Mouse (Mus musculus) liver, adult 2 months (tissue): ENCODE measurements at regions not wholly inside any gene's neighbourhood (a gene's known extent, or its start where the extent isn't known, plus 50 kb on each side); places are given as distances from the start of the nearest gene placed in this dataset.
A peak's percentile ranks its signal among the peaks of the same experiment; 100 is the strongest.

Experiments used
- DNase-seq: peaks from one replicate; pipeline ENCODE4 v3.0.0-alpha.2; 2011; ENCODE audit warnings: low read depth, low spot score; ENCODE audit errors: extremely low read depth
- H3K27ac ChIP-seq: fragments of 200-500 bp; replicated peaks from 2 replicates; pipeline ENCODE4 v1.5.1; 2012; ENCODE audit warnings: low read depth, mild to moderate bottlenecking, control low read depth, inconsistent platforms, low read length; ENCODE audit not compliant: insufficient read depth
- H3K27me3 ChIP-seq: fragments of 200-500 bp; 2 replicates; pipeline ENCODE4 v1.6.1; 2012; ENCODE audit warnings: mild to moderate bottlenecking, moderate library complexity, low read length, inconsistent platforms; ENCODE audit not compliant: control insufficient read depth, insufficient read depth
- H3K36me3 ChIP-seq: fragments of 200-500 bp; 2 replicates; pipeline ENCODE4 v1.6.1; 2012; ENCODE audit warnings: low read length, inconsistent platforms; ENCODE audit not compliant: control insufficient read depth, insufficient read depth
- H3K4me1 ChIP-seq: fragments of 200-500 bp; 2 replicates; pipeline ENCODE4 v1.6.1; 2011; ENCODE audit warnings: low read length; ENCODE audit not compliant: control insufficient read depth, insufficient read depth
- H3K4me3 ChIP-seq: fragments of 200-500 bp; 2 replicates; pipeline ENCODE4 v1.5.1; 2011; ENCODE audit warnings: low read depth, mild to moderate bottlenecking, control low read depth, low read length, moderate library complexity; ENCODE audit not compliant: insufficient read depth
- H3K79me2 ChIP-seq: fragments of 200-500 bp; 2 replicates; pipeline ENCODE4 v1.6.1; 2012; ENCODE audit warnings: inconsistent platforms, mild to moderate bottlenecking, low read length, moderate library complexity; ENCODE audit not compliant: control insufficient read depth, insufficient read depth
- H3K9ac ChIP-seq: fragments of 200-500 bp; 2 replicates; pipeline ENCODE4 v1.6.1; 2012; ENCODE audit warnings: low read depth, mild to moderate bottlenecking, control low read depth, inconsistent platforms, low read length
- CTCF ChIP-seq: fragments of 200-500 bp; IDR thresholded peaks from 2 replicates; pipeline ENCODE4 v1.5.1; 2011; ENCODE audit warnings: low read depth, low read length, control low read depth
- POLR2A ChIP-seq: fragments of 200-500 bp; IDR thresholded peaks from 2 replicates; pipeline ENCODE4 v1.6.1; 2011; ENCODE audit warnings: low read length, control low read depth; ENCODE audit not compliant: insufficient read depth; ENCODE audit errors: extremely low read depth
- WGBS: fragments of 180-500 bp; shearing (Covaris S2); methylation state at CpG from one replicate; pipeline ENCODE4 v1.1.7; 2018; 5-methylcytosine and 5-hydroxymethylcytosine counted together

- no peak overlapping the region for H3K27ac ChIP-seq
- no peaks in the 10 kb centered on the region for H3K4me1 ChIP-seq
- H3K79me2 ChIP-seq, result no peaks in the 10 kb centered on the region
- no peak overlapping the region for H3K4me3 ChIP-seq
- H3K27me3 ChIP-seq, result no peaks in the 10 kb centered on the region
- TF ChIP-seq CTCF (no peak), POLR2A (no peak)
- H3K36me3 ChIP-seq, result no peaks in the 10 kb centered on the region
- H3K9ac ChIP-seq, result no peak overlapping the region
- DNase-seq, result no peak
Observed at GRCm38 (mm10) chr3:60698189-60698588, 225.6 kb downstream of the Mbnl1 start.

GRCm38 (mm10) chr3:60707139-60707538 is 234.5 kb downstream of the Mbnl1 start:
- H3K4me1 ChIP-seq, result no peaks in the 10 kb centered on the region
- H3K4me3 ChIP-seq, result no peak overlapping the region
- no peaks in the 10 kb centered on the region for H3K36me3 ChIP-seq
- 91% methylated on average over 4 of the region's 4 CpGs for WGBS
- H3K9ac ChIP-seq, result no peak overlapping the region
- no peak for DNase-seq
- H3K27me3 ChIP-seq, result no peaks in the 10 kb centered on the region
- TF ChIP-seq CTCF, result no peak
- TF ChIP-seq POLR2A, result no peak
- no peak overlapping the region for H3K27ac ChIP-seq
- H3K79me2 ChIP-seq, result no peaks in the 10 kb centered on the region

GRCm38 (mm10) chr3:60712896-60713295 is 240.3 kb downstream of the Mbnl1 start:
- no peaks in the 10 kb centered on the region for H3K27me3 ChIP-seq
- H3K9ac ChIP-seq, result no peak overlapping the region
- 82% methylated on average over 4 of the region's 4 CpGs for WGBS
- H3K79me2 ChIP-seq, result no peaks in the 10 kb centered on the region
- no peaks in the 10 kb centered on the region for H3K36me3 ChIP-seq
- no peak for DNase-seq
- no peak overlapping the region for H3K27ac ChIP-seq
- TF ChIP-seq POLR2A (no peak), CTCF (no peak)
- H3K4me3 ChIP-seq, result no peak overlapping the region
- no peaks in the 10 kb centered on the region for H3K4me1 ChIP-seq

- Histone ChIP-seq H3K27ac (no peak overlapping the region), H3K36me3 (no peaks in the 10 kb centered on the region), H3K27me3 (no peaks in the 10 kb centered on the region), H3K4me3 (no peak overlapping the region), H3K79me2 (no peaks in the 10 kb centered on the region), H3K4me1 (no peaks in the 10 kb centered on the region), H3K9ac (no peak overlapping the region)
- DNase-seq, result peak; percentile 33
- peak; percentile 34; the same call in 1 of the 2 replicates for TF ChIP-seq CTCF
- TF ChIP-seq POLR2A, result no peak
Observed at GRCm38 (mm10) chr3:60720322-60720721, 247.7 kb downstream of the Mbnl1 start.

GRCm38 (mm10) chr3:60731331-60731730 is 258.7 kb downstream of the Mbnl1 start:
- H3K79me2 ChIP-seq, result no peaks in the 10 kb centered on the region
- no peak for TF ChIP-seq CTCF
- TF ChIP-seq POLR2A, result no peak
- no peak overlapping the region for H3K9ac ChIP-seq
- no peaks in the 10 kb centered on the region for H3K4me1 ChIP-seq
- H3K27ac ChIP-seq, result no peak overlapping the region
- DNase-seq, result peak; percentile 4
- H3K36me3 ChIP-seq, result no peaks in the 10 kb centered on the region
- no peak overlapping the region for H3K4me3 ChIP-seq
- WGBS, result 95% methylated on average over 1 of the region's 1 CpGs
- no peaks in the 10 kb centered on the region for H3K27me3 ChIP-seq

- TF ChIP-seq CTCF, result no peak
- no peak for TF ChIP-seq POLR2A
- Histone ChIP-seq H3K4me3 (no peak overlapping the region), H3K9ac (no peak overlapping the region), H3K36me3 (no peaks in the 10 kb centered on the region), H3K27me3 (no peaks in the 10 kb centered on the region), H3K27ac (no peak overlapping the region), H3K4me1 (no peaks in the 10 kb centered on the region), H3K79me2 (no peaks in the 10 kb centered on the region)
- DNase-seq, result peak; percentile 41
Observed at GRCm38 (mm10) chr3:60740543-60741294, 261.9 kb upstream of the P2ry1 start.
